Mouse (Mus musculus) monocyte, adult 59 days (primary cell): ENCODE data around the gene Lce1e. TPM values are rescaled to one million over a fixed set of nuclear protein-coding genes. Genes with fewer than 3 reads are reported as not detected.

ENCODE experiments used
- total RNA-seq, 2 experiments: library from RNA; stranded (reverse); gene quantifications; one replicate each; pipeline ENCODE4 v1.2.4; 2023

The Lce1e gene
- total RNA-seq = not detected

DNA sequence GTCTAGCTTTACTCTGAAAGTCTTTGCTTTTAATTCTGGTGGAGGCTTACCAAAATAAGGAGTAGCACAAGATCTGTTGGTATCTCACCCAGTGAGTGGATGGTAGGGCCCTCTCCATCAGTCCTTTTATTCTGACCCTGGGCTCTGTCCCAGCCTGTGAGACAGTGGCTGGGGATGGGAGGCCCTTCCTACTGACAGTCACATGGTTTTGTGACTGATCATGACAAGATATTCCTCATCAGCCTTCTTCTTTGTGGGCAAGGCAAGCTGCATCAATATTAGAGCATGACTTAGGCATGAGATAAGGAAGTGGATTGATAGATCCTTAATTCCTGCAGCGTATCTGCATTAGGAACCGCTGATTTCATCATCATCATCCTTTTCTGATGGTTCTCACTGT lies at the start of gene Lce1e:
Lce1e (minus strand) TSS at position 101 of the 400 bp plus-strand sequence.

DNA sequence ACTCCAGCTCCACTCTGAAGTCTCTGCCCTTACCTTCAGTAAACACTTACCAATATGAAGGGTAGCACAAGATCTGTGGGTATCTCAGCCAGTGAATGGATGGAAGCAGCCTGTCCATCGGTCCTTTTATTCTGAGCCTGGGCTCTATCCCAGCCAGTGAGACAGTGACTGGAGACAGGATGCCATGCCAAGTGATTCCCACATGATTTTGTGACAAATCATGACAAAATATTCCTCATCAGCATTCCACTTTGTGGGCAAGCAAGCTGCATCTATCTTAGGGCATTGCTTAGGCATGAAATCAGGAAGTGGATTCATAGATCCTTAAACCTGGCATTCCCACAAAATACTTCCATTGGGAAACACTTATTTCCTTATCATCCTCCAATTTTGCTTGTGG lies 43.4 kb upstream of the Lce1e start, which contains the start of gene Lce1g:
Lce1g (minus strand) TSS at position 101 of the 400 bp plus-strand sequence.

DNA sequence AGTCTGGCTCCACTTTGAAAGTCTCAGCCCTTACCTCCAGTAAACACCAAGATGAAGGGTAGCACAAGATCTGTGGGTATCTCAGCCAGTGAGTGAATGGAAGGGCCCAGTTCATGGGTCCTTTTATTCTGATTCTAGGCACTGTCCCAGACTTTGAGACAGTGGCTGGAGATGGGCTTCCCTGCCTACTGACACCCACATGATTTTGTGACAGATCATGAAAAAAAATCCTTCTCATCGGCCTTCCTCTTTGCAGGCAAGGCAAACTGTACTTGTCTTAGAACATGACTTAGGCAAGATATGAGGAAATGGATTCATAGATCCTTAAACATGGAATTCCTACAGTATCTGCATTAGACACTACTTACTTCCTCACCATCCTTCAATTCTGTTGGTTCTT lies 30.1 kb upstream of the Lce1e start, which contains the start of gene Gm38119:
Gm38119 (minus strand) TSS at position 101 of the 400 bp plus-strand sequence.

DNA sequence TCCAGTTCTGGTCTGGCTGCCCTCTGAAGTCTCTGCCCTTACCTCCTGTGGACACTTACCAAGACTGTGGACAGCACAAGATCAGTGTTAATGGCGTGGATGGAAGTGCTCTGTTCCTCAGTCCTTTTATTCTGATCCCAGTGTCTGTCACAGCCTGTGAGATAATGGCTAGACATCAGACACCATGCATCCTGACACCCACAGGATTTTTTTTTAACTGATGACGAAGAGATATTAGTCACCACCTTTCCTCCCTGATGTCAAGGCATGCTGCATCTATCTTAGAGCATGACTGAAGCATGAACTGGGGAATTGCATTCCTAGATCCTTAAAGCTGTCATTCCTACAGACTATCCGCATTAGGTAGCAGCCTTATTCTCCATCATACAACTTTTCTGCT lies 11.4 kb upstream of the Lce1e start, which contains the start of gene Lce1f:
Lce1f (minus strand) TSS at position 101 of the 400 bp plus-strand sequence.

DNA sequence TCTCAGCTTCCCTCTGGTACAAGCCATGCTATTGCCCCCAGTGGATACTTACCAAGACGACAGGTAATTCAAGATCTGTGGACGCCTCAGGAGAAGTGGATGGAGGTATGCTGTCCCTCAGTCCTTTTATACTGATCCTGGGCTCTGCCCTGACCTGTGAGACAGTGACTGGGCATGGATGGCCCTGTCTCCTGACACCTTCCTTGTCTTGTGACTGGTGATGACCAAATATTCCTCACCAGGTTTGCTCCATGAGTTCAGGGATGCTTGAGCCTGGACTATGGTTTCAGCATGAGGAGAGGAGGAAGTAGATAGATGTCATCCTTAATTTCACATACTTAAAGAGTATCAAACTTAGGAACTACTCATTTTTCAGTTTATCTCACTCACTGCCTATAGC lies 21.8 kb downstream of the Lce1e start, which contains the start of gene Lce1d:
Lce1d (minus strand) TSS at position 101 of the 400 bp plus-strand sequence.

GRCm38 (mm10) chr3:92678947-92679346 lies 29.9 kb downstream of the Lce1e start, which contains the start of gene Lce1c:
Gene Lce1c, plus strand, starts transcription at chr3:92679247.

DNA sequence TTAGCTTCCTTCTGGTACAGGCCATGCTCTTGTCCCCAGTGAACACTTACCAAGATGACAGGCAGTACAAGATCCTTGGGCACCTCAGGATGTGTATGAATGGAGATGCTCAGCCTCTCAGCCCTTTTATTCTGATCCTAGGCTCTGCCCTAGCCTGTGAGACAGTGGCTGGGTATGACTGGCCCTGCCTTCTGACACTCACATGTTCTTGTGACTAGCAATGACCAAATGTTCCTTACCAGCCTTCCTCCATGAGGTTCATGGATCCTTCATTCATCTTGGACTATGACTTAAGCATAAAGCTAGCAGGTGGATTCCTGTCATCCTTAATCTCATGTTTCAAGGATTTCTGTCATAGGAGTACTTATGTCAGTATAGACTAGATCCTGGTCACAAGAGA lies 38.7 kb downstream of the Lce1e start, which contains the start of gene Lce1a2:
Lce1a2 (minus strand) TSS at position 101 of the 400 bp plus-strand sequence.

Other genes with a start within 250 kb of the Lce1e start
- gene Sprr1a, start 223.2 kb downstream of the Lce1e start, total RNA-seq = not detected
- gene Sprr4, start 208.6 kb downstream of the Lce1e start, total RNA-seq = not detected
- not detected for gene 2310046K23Rik, start 174.6 kb downstream of the Lce1e start, total RNA-seq
- not detected for gene Ivl, start 135.3 kb downstream of the Lce1e start, total RNA-seq
- gene Smcp, start 120.1 kb downstream of the Lce1e start, total RNA-seq = not detected
- gene 2210017I01Rik, start 101.6 kb downstream of the Lce1e start, total RNA-seq = not detected
- gene Lce6a, start 87.4 kb downstream of the Lce1e start, total RNA-seq = not detected
- not detected for gene Lce1a1, start 60.8 kb downstream of the Lce1e start, total RNA-seq
- not detected for gene Lce1b, start 52.1 kb downstream of the Lce1e start, total RNA-seq
- gene Lce1a2, start 38.8 kb downstream of the Lce1e start, total RNA-seq = not detected
- gene Lce1c, start 29.8 kb downstream of the Lce1e start, total RNA-seq = not detected
- not detected for gene Lce1d, start 21.9 kb downstream of the Lce1e start, total RNA-seq
- not detected for gene Lce1f, start 11.3 kb upstream of the Lce1e start, total RNA-seq
- not detected for gene Gm38119, start 30.0 kb upstream of the Lce1e start, total RNA-seq
- gene Lce1g, start 43.3 kb upstream of the Lce1e start, total RNA-seq = not detected
- not detected for gene Lce1h, start 56.0 kb upstream of the Lce1e start, total RNA-seq
- gene Lce1i, start 69.8 kb upstream of the Lce1e start, total RNA-seq = not detected
- gene Lce1j, start 81.4 kb upstream of the Lce1e start, total RNA-seq = not detected
- gene Lce1k, start 98.8 kb upstream of the Lce1e start, total RNA-seq = not detected
- gene Kprp, start 118.2 kb upstream of the Lce1e start, total RNA-seq = not detected
- not detected for gene Lce1l, start 142.2 kb upstream of the Lce1e start, total RNA-seq
- not detected for gene 2310050C09Rik, start 161.1 kb upstream of the Lce1e start, total RNA-seq
- not detected for gene Lce3a, start 217.2 kb upstream of the Lce1e start, total RNA-seq
- gene Lce3b, start 223.9 kb upstream of the Lce1e start, total RNA-seq = not detected
- not detected for gene Lce3c, start 235.4 kb upstream of the Lce1e start, total RNA-seq
- not detected for gene Lce3d, start 248.3 kb upstream of the Lce1e start, total RNA-seq